Mouse (Mus musculus) right cerebral cortex, postnatal 14 days (tissue): ENCODE data around the gene Pias4.
"Not testable (repeated sequence)": the region's sequence is repeated elsewhere in the genome, so short reads cannot be mapped to it uniquely, and the experiment has no call there.

Source experiments
- DNase-seq: peaks from one replicate; pipeline ENCODE4 v3.0.0; 2022

Gene Pias4

DNA sequence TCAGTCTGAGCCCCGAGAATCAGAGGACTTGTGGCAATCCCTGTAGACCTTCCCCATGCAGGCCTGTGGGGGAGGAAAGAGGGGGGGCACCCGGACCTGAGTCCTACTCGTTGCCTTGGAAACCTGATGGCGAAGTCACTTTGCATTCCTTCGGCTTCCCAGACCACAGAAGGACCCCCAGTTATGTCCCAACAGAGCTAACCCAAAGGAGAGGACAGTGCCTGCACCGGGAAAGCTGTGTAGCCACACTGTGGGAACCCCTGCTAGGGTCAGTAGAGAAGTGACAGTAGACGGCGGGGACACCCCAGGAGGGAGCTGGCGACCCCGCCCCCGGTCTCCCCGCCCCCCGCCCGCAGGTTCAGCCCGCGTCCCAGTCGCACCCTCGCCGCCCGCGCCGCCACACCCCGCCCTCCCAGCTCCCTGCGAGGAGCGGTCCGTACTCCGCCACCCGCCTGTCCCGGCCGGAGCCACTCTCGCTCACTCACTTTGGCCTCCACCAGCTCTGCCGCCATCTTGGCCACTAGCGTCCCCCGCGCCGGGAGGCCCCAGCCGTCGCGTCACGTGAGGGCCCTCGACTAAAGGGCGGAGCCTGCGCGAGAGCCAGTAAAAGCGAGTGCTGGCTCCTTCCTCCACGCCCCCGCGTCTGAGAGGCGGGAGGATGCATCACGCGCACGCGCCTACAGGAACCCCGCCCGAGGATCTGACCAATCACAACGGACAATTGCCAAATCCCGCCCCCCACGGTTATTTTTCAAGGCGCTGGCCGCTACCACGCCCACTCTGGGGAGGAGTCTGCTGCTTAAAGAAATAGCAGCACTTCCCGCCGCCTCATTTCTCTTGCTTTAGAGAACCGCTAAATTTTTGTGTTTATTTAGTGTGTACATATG, at the start of gene Pias4:
Gene Pias4, minus strand, starts transcription at position 724 of the 887 bp plus-strand sequence.
- peak; percentile 100 for DNase-seq

DNA sequence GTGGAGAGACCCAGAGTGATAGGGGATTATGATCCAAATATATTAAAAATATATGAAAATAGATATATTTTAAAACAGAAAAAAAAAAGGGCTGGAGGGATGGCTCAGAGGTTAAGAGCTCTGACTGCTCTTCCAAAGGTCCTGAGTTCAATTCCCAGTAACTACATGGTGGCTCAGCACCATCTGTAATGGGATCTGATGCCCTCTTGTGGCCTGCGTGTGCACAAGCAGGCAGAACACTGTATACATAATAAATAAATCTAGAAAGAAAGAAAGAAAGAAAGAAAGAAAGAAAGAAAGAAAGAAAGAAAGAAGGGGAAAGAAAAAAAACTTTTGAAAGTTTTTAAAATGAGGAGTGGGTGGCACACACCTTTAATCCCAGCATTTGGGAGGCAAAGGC, 49.5 kb upstream of the Pias4 start:
- not testable (repeated sequence) for DNase-seq

DNA sequence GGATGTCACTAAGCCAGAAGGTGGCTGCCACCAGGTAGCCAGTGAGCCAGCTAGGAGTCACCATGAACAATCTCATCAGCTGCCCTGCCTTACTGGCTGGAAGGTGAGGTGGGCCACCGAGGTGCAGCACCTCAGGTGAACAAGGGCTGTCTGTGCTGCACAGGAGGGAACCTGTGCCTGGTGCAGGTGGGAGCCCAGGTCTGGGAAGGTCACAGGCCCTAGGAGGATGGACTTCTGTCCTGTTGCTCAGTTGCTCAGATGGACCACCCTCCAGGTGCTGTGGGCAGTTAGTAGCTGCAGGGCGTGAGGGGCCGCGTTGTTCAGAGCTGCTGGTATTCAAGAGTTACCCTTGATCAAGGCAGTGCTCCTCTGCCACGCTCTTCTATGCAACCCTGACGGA, 49.1 kb upstream of the Pias4 start:
- no peak for DNase-seq

DNA sequence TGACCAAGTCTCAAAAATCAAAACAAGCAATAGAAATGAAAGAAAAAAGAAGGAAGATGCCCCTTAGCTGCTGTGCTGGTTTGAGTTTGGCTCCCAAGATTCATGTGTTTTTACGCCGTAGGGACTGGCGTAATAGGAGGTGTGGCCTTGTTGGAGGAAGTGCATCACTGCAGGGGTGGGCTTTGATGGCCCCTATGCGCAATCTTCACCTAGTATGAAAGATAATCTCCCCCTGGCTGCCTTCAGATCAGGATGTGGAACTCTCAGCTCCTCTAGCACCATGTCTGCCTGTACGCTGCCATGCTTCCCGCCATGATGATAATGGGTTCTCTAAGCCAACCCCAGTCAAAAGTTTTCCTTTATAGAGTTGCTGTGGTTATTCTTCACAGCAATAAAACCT, 48.5 kb upstream of the Pias4 start:
- DNase-seq = no peak

DNA sequence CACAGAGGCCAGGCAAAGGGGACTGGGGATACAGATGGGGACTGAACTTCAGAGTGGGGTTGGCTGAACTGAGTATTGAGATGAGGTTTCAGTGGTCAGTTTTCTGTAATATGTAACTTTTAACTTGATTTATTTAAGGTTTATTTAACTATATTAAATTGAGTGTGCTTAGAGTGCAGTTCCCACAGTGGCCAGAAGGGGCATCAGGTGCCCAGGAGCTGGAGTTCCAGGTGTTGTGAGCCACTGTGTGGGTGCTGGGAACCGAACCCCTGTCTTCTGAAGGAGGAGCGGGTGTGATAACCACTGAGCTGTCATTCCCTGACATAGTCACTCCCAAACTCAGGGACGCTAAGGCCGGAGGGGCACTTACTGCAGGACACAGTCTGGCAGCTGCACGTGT, 42.4 kb upstream of the Pias4 start:
- DNase-seq = peak; percentile 12

DNA sequence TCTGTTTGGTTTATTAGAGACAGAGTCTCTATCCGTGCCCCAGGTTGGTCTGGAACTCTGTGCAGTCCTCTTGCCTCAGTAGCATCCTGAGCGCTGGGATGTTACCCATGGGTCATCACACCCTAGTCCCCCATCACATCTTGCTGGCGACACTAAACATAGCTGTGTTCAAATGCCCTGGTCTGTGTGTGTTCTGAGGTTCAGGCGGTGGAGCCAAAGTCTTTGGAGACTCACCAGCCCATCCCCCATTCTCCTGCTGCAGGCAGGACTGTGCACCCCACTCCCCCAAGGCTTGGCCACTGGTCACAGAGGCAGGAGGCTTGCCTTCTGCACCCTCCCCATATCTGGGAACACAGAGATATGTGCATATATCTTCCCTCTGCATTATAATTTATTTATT, 36.4 kb upstream of the Pias4 start:
- DNase-seq = no peak

DNA sequence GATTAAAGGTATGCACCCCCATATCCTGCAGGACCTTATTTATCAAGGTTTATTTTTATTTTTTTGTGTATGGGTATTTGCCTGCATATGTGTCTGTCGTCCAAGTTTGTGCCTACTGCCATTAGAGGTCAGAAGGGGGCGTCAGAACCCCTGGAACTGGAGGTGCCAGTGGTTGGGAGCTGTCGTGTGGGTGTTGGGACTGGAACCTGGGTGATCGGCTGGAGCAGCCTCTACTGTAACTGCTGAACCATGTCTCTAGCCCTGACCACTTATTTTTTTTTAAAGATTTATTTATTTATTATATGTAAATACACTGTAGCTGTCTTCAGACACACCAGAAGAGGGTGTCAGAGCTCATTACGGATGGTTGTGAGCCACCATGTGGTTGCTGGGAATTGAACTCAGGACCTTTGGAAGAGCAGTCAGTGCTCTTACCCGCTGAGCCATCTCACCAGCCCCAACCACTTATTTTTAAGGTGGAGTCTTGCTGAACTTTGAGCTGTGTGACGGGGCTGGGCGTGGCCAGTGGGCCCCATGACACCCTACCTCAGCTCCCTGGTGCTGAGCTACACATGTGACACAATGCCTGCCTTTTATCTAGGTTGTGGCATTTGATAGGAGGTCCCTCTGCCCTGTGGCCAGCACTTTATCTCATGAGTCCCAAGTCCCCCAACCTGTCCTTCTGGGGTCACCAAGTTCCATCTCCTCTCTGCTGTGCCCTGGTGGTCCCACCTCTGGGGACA, 35.4 kb upstream of the Pias4 start:
- DNase-seq = no peak

DNA sequence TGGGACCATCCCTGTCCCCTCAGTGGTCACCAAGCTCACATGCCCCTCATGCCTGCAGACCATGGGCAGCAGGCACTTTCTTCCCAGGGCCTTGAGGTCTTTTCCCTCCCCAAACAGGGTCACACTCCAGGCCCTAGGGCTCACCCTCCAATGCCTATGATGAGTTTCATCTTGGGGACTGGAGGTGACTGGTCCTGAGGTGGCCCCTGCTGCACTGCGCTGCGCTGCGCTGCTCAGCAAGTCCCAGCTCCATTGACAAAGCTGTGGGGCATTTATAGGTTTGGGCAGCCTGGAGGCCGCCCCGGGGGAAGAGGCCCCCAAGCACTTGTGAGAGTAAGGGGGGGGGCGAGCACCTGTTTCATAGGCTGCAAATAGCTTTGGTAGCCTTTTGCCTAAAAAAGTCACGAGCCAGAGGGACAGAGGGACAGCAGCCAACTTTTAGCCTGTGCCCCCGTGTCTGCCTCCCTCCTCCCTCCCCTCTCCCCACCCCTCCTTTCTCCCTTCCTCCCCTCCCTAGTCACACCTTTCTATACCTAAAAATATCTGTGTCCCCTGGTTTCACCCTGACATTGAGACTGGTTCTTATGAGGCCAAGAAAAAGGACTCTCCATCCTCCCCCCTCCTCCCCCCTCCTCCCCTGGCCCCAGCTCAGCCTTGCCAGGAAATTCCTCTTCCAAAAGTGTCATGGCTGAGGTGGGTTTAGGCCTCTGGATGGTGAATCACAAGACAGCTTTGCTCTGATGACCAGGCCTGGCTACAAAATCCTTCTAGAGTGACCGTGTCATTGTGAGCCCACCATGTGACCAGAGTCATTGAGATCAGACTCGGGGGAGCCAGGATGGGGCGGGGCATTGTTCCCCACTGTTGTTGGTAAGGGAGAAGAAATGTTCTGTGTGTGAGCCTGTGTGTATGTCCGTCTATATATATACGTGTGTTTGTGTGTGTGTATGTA, 34.4 kb upstream of the Pias4 start, which contains the start of gene Nmrk2:
Gene Nmrk2, minus strand, starts transcription at position 245 of the 952 bp plus-strand sequence.
- no peak for DNase-seq

DNA sequence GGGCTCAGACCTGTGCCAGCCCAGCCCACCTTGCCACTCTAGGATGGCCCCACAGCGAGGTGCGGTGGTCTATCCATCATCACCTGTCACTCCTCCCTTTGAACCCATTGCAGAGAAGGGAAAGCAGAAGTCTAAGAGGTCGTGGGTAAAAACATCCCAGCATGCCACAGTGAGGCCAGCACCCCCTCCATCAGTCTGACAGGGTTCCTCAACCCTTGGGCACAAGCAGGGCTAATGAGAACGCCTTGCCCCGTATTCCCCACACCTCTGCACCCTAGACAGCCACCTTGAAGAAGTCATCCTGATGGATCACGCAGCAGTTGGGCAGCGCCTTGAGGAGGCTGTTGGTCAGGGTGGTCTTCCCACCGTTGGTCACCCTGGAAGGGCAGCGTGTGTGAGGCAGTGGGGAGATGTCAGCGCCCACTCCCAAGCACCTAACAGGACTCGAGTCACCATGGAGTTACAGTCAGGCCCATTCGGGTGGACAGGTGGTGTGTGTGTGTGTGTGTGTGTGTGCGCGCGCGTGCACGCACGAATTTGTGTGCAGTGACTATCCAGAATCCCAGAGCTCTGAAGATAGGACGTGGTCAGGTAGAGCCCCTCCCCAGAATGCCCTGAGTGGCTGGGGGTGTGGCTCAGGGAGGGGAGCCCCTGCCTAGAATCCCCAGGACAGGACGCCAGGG, 33.0 kb upstream of the Pias4 start:
- DNase-seq = no peak

DNA sequence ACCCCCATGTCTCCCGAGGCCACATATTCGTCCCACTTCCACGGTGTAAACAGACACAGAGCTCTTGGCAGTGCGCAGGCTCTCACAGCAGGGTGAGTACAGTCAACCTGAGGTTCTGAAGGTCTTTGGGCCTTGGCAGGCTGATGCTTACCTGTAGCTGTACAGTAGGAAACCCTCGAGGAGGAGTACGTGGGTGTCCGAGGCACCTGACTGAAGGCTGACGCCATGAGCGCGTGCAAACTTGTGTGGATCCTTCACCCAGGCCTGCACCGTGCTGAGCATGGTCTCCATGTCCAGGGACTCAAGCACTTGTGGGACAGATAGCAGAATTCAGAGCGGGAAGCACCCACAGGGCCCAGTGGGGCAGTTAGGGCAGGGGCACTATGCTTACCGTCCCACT, 32.4 kb upstream of the Pias4 start:
- DNase-seq = no peak

DNA sequence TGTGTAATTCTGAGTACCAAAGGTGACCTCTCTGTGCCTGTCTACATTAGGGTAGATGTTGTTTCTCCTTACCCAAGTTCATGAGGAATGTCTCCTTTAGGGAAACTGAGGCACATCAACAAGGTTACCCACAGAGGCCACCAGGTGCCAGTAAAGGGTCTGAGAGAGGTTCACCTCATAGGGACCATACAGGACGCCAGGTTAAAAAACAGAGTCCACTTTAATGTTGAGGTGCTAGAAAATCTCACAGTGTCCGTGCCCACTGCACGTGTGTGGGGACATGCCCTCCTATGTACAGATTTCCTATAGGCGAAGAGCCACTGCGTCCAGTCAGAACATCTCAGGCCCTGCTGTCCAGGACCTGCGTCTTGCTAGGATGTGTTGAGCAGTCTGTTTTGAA, 31.3 kb upstream of the Pias4 start:
- no peak for DNase-seq

DNA sequence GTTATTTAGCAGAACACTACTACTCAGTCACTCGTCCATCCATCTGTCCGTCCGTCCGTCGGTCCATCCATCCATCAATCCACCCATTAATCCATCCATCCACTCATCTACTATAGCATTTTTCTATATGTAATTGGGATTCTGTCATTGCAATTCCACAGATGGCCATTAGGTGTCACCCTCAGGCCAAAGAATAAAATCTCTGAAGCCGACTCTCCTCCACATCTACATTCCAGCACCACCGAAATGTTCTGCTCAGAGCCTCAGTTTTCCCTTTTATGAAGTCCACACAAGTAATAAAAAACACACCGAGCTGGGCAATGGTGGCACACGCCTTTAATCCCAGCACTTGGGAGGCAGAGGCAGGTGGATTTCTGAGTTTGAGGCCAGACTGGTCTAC, 30.5 kb upstream of the Pias4 start:
- DNase-seq = peak; percentile 59

DNA sequence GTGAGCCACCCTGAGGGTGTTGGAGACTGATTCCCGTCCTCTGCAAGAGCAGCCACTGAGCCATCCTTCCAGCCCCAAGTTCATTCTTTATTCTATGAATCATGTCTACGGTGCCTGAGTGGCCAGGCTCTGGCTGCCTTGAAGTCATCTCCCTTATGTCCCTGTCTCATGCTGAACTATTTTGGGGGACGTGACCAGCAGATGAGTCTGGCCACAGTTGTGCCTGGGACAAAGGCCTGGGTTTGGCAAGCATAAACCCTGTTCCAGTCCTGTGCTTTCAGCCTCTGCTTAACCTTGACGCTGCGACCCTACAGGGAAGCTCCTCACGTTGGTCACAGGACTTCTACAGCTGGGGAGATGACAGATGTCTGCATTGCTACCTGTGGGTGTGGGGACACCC, 29.6 kb upstream of the Pias4 start:
- no peak for DNase-seq

DNA sequence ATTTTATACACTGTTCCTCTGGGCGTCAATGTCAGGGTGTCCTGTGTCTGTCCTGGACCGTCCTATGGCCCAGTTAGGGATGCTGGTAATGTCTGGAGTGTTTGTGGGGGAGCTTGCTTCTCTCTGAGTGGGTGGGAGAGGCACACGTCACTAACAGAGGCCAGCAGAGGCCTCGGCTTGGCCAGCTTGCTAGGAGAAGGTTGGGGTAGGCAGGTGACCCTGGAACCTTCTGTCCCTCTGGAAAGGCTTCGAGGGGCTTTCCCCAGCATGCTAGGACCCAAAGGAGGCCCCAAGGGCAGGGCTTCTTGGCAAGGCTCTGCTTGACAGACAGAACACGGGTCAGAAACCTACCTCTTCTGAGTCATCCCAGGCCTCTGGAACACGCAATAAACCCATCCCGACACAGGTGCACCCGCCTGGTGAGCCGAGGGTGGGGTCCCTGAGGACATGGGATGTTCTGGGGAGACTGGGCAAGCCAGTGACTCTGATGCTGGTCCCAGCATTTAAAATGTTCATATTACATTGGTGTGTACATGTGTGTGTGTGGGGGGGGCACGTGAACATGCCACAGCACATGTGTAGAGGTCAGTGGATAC, 28.8 kb upstream of the Pias4 start:
- DNase-seq = no peak

DNA sequence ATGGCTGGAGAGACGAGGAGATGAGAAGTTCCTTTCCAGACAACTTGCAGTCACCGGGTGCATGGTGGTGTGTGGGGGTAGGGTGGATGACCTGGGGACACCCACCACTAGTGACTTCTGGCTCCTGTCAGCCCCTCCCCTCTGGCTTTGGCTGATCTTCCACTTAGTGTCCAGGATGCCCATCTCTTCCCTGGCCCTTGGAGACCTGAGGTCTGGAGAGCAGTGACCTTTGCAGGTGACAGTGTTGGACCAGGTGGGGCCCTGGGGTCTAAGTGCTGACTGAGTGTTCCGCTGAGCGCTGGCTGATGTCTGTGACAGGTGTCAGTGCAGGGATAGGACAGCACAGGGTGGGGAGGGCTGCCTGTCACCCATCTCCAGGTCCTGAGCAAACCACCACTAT, 27.6 kb upstream of the Pias4 start:
- no peak for DNase-seq

DNA sequence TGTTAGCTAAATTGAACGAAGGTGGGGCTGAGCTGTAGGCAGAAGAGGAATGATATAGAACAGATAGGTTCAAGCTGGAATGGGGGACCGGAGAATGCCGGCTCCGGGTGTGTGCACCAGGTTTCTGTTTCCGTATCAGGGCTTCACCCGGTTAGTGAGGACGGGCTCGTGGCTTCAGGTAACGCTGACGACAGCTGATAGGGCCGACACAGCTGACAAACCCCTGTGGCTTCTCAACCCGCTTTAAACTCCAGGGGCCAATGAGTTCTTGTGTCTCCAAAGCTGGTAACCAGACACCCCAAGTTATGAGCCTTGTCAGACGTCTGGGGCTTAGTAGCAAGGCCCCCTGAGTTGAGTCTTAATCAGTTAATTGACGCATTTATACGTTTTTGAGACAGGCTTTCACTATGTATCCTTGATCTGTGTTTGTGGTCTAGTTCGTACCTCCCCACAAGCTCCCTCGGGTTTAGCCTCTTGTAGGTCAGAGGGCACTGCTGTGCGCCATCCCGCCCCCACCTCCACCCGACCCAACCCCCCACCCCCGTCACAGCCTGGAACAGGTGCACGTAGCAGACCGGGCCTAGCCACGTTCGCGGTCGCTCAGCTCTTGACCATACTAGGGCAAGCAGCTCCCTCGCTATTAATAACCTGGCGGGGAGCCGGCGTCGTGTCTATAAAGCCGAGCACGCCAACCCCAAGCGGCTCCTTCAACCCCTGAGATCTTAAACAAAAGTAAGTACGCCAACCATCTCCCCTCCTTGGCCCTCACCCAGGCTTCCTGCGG, 26.5 kb upstream of the Pias4 start:
- DNase-seq = peak; percentile 61

DNA sequence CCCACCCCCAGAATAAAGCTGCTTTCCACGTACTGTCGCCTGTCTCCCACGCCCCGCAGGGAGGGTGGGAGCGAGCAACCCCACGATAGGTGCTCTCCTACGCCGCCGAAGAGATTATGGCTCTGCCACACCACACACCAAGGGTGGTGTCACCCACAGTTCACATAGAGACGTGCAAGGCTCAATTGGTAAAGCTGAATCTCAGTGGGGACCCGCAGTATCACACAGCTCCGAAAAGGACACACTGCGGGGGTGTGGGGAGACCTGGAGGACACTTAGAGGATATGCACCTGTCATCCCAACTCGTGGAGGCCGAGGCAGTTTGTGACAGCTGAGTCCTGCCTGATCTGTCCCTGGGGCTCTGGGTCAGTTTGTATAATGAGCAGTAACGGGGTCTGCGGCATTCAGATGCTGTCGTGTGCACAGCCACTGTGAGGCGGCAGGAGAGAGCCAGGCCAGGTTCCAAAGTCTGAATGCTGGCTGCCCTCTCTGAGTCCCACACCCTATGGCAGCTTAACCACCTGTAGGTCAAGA, 25.3 kb upstream of the Pias4 start:
- no peak for DNase-seq

DNA sequence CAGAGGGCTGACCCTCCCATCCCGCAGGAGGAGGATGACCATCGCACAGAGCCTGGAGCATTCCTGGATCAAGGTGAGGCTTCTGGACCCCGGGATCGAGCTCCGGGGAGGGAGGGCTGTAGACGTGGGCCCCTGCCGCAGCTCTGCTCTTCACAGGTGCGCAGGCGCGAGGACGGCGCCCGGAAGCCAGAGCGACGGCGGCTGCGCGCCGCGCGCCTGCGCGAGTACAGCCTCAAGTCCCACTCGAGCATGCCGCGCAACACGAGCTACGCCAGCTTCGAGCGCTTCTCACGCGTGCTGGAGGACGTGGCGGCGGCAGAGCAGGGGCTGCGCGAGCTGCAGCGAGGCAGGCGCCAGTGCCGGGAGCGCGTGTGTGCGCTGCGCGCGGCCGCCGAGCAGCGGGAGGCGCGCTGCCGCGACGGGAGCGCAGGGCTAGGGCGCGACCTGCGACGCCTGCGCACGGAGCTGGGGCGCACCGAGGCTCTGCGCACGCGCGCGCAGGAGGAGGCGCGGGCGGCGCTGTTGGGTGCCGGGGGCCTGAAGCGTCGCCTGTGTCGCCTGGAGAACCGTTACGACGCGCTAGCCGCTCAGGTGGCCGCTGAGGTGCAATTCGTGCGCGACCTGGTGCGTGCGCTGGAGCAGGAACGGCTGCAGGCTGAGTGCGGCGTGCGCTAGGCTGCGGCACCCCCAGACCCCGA, 24.7 kb upstream of the Pias4 start:
- DNase-seq = peak; percentile 87

DNA sequence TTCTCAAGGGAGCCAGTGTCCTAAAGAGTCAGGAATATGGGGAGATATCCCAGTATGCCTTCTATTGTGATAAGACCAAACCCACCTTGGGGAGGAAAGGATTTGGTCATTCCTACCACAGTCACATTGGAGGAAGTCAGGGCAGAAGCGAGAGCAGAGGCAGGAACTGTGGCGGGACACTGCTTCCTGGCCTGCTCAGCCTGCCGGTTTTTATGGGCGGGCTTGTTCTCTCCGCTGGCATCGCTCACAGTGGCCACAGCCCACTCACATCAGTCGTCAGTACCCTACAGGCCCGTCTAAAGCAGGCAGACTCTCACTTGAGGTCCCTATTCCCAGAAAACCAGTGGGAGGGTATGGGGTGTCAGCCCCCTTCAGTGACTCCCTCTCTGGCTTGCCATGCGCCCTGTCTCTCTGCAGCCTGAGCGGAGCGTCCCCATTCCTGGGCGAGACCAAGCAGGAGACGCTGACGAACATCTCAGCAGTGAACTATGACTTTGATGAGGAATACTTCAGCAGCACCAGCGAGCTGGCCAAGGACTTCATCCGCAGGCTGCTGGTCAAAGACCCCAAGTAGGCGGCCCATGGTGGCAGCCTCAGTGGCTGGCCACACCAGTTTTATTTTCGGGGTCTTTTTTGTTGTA, 23.7 kb upstream of the Pias4 start:
- no peak for DNase-seq

DNA sequence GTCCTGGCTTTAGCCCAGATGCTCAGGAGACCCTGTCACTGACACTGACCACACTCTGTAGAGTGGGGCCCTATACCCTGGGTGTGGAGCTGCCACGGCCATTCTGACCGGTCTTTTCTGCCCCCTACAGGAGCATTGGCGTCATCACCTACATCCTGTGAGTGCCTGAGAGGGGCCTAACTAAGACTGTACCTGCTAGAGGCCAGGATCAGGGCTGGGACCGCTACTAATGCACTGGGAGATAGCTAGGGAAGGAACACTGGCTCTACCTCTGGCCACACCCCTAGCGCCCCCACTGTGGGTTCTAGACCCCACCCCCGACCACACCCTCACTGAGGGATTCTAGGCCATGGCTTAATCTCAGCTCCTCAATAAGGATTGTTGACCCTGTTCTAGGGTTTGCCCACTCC, 23.2 kb upstream of the Pias4 start:
- DNase-seq = no peak
